Mouse (Mus musculus) liver, embryonic 11.5 days (tissue): Measurements from ENCODE around the gene G6pc3. TPM values are rescaled to one million over a fixed set of nuclear protein-coding genes. Genes with fewer than 3 reads are reported as not detected.

Source experiments
- ATAC-seq: fragments of 200-750 bp; cut with Nextera tagmentation; replicated peaks from 2 replicates; pipeline ENCODE4 v1.8.0; 2017; ENCODE audit warnings: moderate number of reproducible peaks, mild to moderate bottlenecking, moderate TSS enrichment, moderate library complexity; ENCODE audit not compliant: low FRiP score
- DNase-seq: peaks from one replicate; pipeline ENCODE4 v3.0.0-alpha.2; 2017; ENCODE audit warnings: low spot score
- H3K27ac ChIP-seq: fragments of 300-500 bp; sonication (generic); 2 replicates; pipeline ENCODE4 v1.5.1; 2014; ENCODE audit warnings: mild to moderate bottlenecking, low read depth, low read length, control low read depth
- H3K27me3 ChIP-seq: fragments of 300-500 bp; sonication (generic); replicated peaks from 2 replicates; pipeline ENCODE4 v1.6.1; 2014; ENCODE audit warnings: low read length, mixed read lengths; ENCODE audit not compliant: control insufficient read depth, insufficient read depth
- H3K36me3 ChIP-seq: fragments of 300-500 bp; sonication (generic); 2 replicates; pipeline ENCODE4 v1.6.1; 2014; ENCODE audit warnings: mild to moderate bottlenecking, low read length, moderate library complexity, mixed read lengths; ENCODE audit not compliant: control insufficient read depth, insufficient read depth
- H3K4me1 ChIP-seq: fragments of 300-500 bp; sonication (generic); replicated peaks from 2 replicates; pipeline ENCODE4 v1.6.1; 2014; ENCODE audit warnings: low read length, mixed read lengths; ENCODE audit not compliant: control insufficient read depth, insufficient read depth
- H3K4me2 ChIP-seq: fragments of 300-500 bp; sonication (generic); 2 replicates; pipeline ENCODE4 v1.6.1; 2014; ENCODE audit warnings: mild to moderate bottlenecking, control low read depth, moderate library complexity
- H3K4me3 ChIP-seq: fragments of 300-500 bp; sonication (generic); 2 replicates; pipeline ENCODE4 v1.5.1; 2014; ENCODE audit warnings: low read depth, low read length, control low read depth
- H3K9ac ChIP-seq: fragments of 300-500 bp; sonication (generic); 2 replicates; pipeline ENCODE4 v1.6.1; 2014; ENCODE audit warnings: low read depth, low read length, control low read depth
- H3K9me3 ChIP-seq: fragments of 300-500 bp; sonication (generic); 2 replicates; pipeline ENCODE4 v1.6.1; 2016; ENCODE audit warnings: low read length, inconsistent platforms, mixed read lengths; ENCODE audit not compliant: control insufficient read depth
- WGBS: fragments of 180-500 bp; shearing (Covaris S2); extraction: QIAGEN DNeasy Blood & Tissue Kit; methylation state at CpG from one replicate; pipeline ENCODE4 v1.1.7; 2014; 5-methylcytosine and 5-hydroxymethylcytosine counted together
- polyA plus RNA-seq: library from polyadenylated mRNA; unstranded; fragments of >200 nt; fragmentation: Nextera tagmentation; extraction: Ambion mirVana; gene quantifications from 2 replicates; pipeline ENCODE4 v1.2.1, GENCODE M21; 2014

Gene G6pc3
- polyA plus RNA-seq, 1 experiment from 2014 or later = 38.8 TPM

DNA sequence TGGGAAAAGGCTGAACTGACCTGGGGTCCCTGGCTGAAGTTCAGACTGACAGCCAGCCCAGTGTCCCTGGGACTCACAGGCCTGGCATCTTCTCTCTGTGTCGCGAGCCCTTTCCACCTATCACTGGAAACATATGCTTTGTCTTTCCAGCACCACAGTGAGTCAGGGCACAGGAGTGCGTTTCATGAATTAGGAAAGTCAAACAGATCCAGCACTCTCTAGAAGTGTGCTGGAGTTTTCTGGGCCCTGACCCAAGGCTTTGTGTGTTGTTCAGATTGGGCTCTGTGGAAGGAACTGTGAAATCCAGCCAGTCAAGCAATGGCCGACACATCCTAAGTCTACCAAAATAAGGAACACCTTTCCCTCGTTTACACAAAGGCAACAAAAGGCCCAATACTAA is 35.8 kb downstream of the G6pc3 start:
- Histone ChIP-seq H3K27ac (no peak overlapping the region), H3K4me1 (peaks cover 55% of the 10 kb centered on the region), H3K36me3 (no peaks in the 10 kb centered on the region), H3K4me3 (no peak overlapping the region), H3K9me3 (no peaks in the 10 kb centered on the region), H3K9ac (no peak overlapping the region), H3K27me3 (peaks cover 12% of the 10 kb centered on the region; the same call in 1 of the 2 replicates), H3K4me2 (no peak overlapping the region; the same call in 1 of the 2 replicates)
- no peak for DNase-seq
- 72% methylated on average over 5 of the region's 5 CpGs for WGBS
- ATAC-seq = no peak

DNA sequence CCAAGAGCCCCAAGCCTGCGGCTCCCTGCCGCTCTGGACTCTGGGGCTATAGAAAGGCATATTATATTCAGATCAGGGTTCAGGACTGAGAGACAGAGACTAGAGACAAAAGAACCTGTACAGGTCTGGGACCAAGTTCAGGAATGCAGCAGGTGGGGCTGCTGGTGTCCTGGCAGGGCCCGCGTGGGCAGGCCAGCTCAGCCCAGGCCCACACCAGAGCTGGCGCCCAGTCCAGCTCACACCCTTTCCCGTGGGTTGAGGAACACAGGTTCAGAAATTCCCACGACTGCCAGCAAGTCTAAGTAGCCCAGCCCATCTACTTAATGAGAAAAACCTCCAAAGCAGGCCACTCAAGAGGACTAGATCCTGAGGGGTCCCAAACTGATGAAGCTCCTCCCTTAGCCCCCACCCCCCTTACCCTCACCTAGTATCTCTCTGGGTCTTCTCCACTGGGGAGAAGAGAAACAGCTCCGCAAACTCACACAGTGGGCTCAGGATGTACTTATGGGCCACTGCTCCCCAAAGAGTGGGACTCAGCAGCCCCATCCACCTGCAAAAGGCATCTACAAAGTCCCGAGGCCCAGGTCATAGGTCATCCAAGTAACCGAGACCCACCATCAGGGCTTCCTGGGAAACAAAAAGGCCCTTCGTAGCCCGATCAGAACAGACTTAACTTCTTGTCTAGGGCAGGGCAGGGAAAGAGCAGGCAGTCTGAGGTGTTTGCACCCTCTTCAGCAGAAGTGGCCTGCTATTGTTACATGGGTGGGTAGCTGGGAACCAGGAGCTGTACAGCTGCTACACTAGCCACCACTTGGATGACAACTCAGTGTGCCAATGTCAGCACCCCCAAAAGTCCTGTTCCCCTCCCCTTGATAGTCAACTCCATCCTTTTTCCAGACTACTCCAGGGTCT is 36.9 kb downstream of the G6pc3 start:
- H3K4me2 ChIP-seq = no peak overlapping the region
- ATAC-seq (no peak), DNase-seq (no peak)
- no peak overlapping the region for H3K9ac ChIP-seq
- 80% methylated on average over 12 of the region's 12 CpGs for WGBS
- H3K27ac ChIP-seq = no peak overlapping the region
- no peaks in the 10 kb centered on the region for H3K9me3 ChIP-seq
- H3K36me3 ChIP-seq = no peaks in the 10 kb centered on the region
- peaks cover 12% of the 10 kb centered on the region; the same call in 1 of the 2 replicates for H3K27me3 ChIP-seq
- H3K4me3 ChIP-seq = no peak overlapping the region
- H3K4me1 ChIP-seq = peaks cover 50% of the 10 kb centered on the region

DNA sequence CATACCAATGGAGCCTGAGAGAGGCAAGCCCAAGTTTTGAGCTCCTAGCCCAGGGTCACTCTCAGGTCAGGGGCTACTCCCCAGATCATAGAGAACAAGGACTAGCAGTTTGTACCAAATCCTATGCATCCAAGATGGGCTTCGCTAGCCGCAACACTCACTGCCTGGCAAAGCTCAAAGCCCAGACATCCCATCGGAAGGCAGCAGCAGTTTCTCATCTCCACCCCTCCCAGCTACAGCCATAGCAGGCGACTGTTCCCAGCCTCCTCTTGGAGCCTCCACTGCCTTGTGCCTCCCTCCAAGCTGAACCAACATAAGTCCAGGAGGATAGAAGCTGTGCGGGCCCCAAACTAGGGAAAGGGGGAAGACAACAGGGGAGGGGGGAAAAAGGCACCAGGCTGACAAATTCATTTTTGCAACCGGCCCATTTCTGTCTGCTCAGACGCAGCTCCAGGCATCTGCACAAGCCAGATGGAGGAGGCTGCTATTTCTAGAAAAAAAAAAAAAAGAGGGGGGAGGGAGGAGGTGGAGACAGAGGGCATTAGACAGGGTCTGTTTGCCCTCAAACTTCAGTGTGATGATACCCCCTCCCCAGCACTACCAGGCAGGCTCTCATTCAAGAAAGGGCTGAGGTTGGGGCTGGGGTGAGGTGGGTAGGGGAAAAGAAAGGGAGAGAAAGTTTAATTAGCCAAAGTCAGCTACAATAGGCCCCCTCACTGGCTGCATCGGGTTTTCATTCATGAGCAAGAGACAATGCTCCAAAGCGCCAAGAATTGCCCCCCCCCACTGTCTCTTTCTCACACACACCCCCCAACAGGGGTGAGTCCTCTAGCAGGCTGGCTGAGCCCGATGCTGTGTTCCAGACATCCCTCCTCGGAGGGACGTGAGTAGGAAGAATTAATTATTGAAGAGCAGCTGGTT is 38.1 kb downstream of the G6pc3 start:
- H3K9me3 ChIP-seq = no peaks in the 10 kb centered on the region
- 0 out of 2 replicates have a peak overlapping the region, but pooled peaks have one; percentile 0 for H3K4me3 ChIP-seq
- no peak for DNase-seq
- peaks cover 12% of the 10 kb centered on the region; the same call in 1 of the 2 replicates for H3K27me3 ChIP-seq
- 0 out of 2 replicates have a peak overlapping the region, but pooled peaks have one; percentile 36 for H3K9ac ChIP-seq
- H3K27ac ChIP-seq = no peak overlapping the region
- WGBS = 39% methylated on average over 12 of the region's 12 CpGs
- peak overlapping the region; percentile 95 for H3K4me2 ChIP-seq
- peaks cover 46% of the 10 kb centered on the region for H3K4me1 ChIP-seq
- no peak for ATAC-seq
- H3K36me3 ChIP-seq = no peaks in the 10 kb centered on the region

DNA sequence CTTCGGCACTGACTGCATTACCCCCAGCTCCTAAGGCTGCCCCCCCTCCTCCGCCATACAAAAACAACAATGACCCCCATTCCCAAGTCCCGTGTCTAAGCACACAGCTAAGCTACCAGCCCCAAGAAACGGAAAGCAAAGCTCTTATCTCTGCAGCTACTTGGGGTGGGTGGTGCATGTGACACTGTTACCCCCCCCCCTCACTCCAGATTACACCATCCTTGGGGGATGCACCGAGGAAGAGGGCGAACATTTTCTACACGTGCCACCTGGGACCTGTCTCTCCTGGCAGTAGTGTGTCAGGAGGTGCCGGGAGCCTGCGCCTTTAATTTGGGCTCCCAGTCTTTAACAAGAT is 38.7 kb downstream of the G6pc3 start:
- DNase-seq (no peak), ATAC-seq (no peak)
- peaks cover 12% of the 10 kb centered on the region; the same call in 1 of the 2 replicates for H3K27me3 ChIP-seq
- H3K4me2 ChIP-seq = peak overlapping the region; percentile 95
- no peak overlapping the region for H3K9ac ChIP-seq
- no peaks in the 10 kb centered on the region for H3K36me3 ChIP-seq
- H3K9me3 ChIP-seq = no peaks in the 10 kb centered on the region
- 32% methylated on average over 9 of the region's 9 CpGs for WGBS
- no peak overlapping the region for H3K27ac ChIP-seq
- H3K4me1 ChIP-seq = peaks cover 42% of the 10 kb centered on the region
- H3K4me3 ChIP-seq = peak overlapping the region; percentile 94; the same call in 1 of the 2 replicates

DNA sequence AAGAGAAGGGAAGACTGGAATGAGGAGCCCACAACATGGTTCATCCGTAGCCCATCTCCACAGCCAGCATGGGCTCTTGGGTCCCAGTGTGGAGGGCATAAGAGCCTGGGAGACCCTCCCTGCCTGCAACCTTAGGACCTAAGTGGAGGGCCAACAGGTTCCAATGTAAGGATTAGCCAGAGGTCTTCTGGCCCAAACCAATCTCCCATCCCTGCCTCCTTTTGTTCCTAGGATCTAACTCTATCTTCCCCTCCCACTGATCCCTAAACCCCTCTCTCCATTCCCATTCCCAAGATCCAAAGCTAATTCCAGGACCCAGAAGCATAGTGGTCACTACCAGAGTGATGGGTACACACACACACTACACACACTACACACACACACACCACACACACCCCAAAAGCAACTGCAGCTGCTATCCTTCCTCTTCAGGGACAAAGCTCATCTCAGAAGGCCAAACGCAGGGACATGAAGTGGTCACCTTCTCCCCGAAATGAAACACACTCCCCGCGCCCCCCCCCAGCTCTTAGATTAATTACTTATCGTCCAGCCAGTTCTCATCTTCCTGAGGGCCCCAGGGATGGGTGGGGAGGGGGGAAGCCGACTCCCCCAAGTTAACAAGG is 39.3 kb downstream of the G6pc3 start:
- ATAC-seq = no peak
- H3K4me1 ChIP-seq = peaks cover 37% of the 10 kb centered on the region
- H3K4me2 ChIP-seq = peak overlapping the region; percentile 95
- H3K9me3 ChIP-seq = no peaks in the 10 kb centered on the region
- no peak for DNase-seq
- H3K36me3 ChIP-seq = no peaks in the 10 kb centered on the region
- peak overlapping the region; percentile 94 for H3K4me3 ChIP-seq
- peaks cover 12% of the 10 kb centered on the region; the same call in 1 of the 2 replicates for H3K27me3 ChIP-seq
- peak overlapping the region; percentile 85; the same call in 1 of the 2 replicates for H3K9ac ChIP-seq
- H3K27ac ChIP-seq = no peak overlapping the region
- 23% methylated on average over 7 of the region's 7 CpGs for WGBS

DNA sequence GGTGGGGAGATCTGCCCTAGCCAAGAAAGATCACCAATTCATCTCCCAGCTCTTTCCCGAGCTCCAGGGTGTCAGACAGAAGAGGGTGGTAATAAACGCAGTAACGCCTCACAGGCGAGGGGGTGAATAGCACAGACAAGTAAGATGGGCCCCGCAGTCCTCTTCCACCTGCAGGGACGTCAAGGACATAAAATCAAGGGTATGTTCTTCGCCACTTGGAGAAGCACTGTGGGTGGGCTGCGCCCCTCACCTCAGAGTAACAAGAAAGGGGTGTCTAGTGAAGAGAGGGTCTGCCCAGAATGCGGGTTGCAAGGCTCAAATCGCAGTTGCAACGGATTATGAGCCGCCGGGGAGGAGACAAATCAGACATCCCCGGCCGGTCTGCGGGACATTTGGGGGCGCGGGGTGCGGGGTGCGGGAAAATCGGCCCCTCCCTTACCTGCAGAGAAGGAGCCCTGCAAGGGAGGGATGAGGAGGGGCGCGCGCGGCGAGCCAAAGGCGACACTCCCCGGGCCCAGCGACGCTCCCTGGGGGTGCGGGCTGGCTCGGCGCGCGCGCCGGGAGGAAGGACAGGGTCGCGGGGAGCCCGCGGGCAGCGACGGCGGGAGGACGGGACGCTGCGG is 40.0 kb downstream of the G6pc3 start:
- H3K9ac ChIP-seq = peak overlapping the region; percentile 85
- ATAC-seq (peak; percentile 55), DNase-seq (no peak)
- H3K9me3 ChIP-seq = no peaks in the 10 kb centered on the region
- 0 out of 2 replicates have a peak overlapping the region, but pooled peaks have one; percentile 57 for H3K27ac ChIP-seq
- peaks cover 32% of the 10 kb centered on the region for H3K4me1 ChIP-seq
- peak overlapping the region; percentile 95 for H3K4me2 ChIP-seq
- H3K4me3 ChIP-seq = peak overlapping the region; percentile 94
- H3K36me3 ChIP-seq = no peaks in the 10 kb centered on the region
- H3K27me3 ChIP-seq = peaks cover 12% of the 10 kb centered on the region; the same call in 1 of the 2 replicates
- WGBS = 2% methylated on average over 46 of the region's 47 CpGs

DNA sequence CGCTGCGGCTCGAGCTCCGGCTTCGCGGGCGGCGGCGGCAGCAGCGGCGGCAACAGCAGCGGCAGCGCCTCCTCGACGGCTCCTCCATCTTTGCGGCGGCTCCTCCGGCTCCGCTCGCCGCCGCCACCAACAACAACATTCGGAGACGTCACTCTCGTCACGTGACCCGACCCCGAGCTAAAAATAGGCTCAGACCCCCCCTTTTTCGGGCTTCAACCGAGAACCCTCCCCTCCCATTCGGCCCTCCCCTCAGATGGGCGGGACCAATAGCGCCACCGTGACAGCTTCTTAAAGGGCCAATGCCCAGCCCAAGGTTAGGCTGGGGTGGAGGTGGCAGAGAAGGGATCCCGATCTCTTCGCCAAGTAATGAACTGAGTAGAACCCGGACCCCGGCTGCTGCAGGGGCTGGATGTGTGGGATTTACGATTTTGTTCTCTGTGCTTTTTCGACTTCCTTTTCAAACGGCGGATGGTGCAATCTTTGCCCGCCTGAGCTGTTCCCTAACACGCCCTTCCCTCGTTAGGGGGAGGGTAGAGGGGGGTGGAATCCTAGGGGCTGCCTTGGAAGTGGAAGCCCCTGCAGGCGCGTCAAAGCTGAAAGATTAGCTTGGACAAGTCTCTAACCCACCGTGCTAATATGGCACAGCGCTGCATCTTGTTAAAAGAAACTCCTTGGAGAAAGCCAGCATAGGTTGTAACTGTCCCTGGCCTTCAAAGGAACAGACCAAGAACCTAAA is 40.8 kb downstream of the G6pc3 start, which contains the start of gene Hdac5:
Gene Hdac5 (minus strand): TSS at position 161 of the 736 bp plus-strand sequence.
- DNase-seq (peak; percentile 99), ATAC-seq (peak; percentile 94)
- Histone ChIP-seq H3K27ac (peak within 1 kb of the TSS; percentile 68), H3K4me1 (peaks cover 28% of the 10 kb centered on the region), H3K9me3 (no peaks in the 10 kb centered on the region), H3K27me3 (peaks cover 12% of the 10 kb centered on the region; the same call in 1 of the 2 replicates), H3K4me3 (peak within 1 kb of the TSS; percentile 94), H3K4me2 (peak within 1 kb of the TSS; percentile 95), H3K9ac (peak within 1 kb of the TSS; percentile 85), H3K36me3 (no peaks in the 10 kb centered on the region)
- WGBS = under 1% methylated on average over 49 of the region's 49 CpGs
